Mouse (Mus musculus) liver, embryonic 11.5 days (tissue): ENCODE data around the gene Nav1. TPM values are rescaled to one million over a fixed set of nuclear protein-coding genes. Genes with fewer than 3 reads are reported as not detected.

ENCODE experiments used
- ATAC-seq: fragments of 200-750 bp; cut with Nextera tagmentation; replicated peaks from 2 replicates; pipeline ENCODE4 v1.8.0; 2017; ENCODE audit warnings: moderate number of reproducible peaks, mild to moderate bottlenecking, moderate TSS enrichment, moderate library complexity; ENCODE audit not compliant: low FRiP score
- DNase-seq: peaks from one replicate; pipeline ENCODE4 v3.0.0-alpha.2; 2017; ENCODE audit warnings: low spot score
- H3K27ac ChIP-seq: fragments of 300-500 bp; sonication (generic); 2 replicates; pipeline ENCODE4 v1.5.1; 2014; ENCODE audit warnings: mild to moderate bottlenecking, low read depth, low read length, control low read depth
- H3K27me3 ChIP-seq: fragments of 300-500 bp; sonication (generic); replicated peaks from 2 replicates; pipeline ENCODE4 v1.6.1; 2014; ENCODE audit warnings: low read length, mixed read lengths; ENCODE audit not compliant: control insufficient read depth, insufficient read depth
- H3K36me3 ChIP-seq: fragments of 300-500 bp; sonication (generic); 2 replicates; pipeline ENCODE4 v1.6.1; 2014; ENCODE audit warnings: mild to moderate bottlenecking, low read length, moderate library complexity, mixed read lengths; ENCODE audit not compliant: control insufficient read depth, insufficient read depth
- H3K4me1 ChIP-seq: fragments of 300-500 bp; sonication (generic); replicated peaks from 2 replicates; pipeline ENCODE4 v1.6.1; 2014; ENCODE audit warnings: low read length, mixed read lengths; ENCODE audit not compliant: control insufficient read depth, insufficient read depth
- H3K4me2 ChIP-seq: fragments of 300-500 bp; sonication (generic); 2 replicates; pipeline ENCODE4 v1.6.1; 2014; ENCODE audit warnings: mild to moderate bottlenecking, control low read depth, moderate library complexity
- H3K4me3 ChIP-seq: fragments of 300-500 bp; sonication (generic); 2 replicates; pipeline ENCODE4 v1.5.1; 2014; ENCODE audit warnings: low read depth, low read length, control low read depth
- H3K9ac ChIP-seq: fragments of 300-500 bp; sonication (generic); 2 replicates; pipeline ENCODE4 v1.6.1; 2014; ENCODE audit warnings: low read depth, low read length, control low read depth
- H3K9me3 ChIP-seq: fragments of 300-500 bp; sonication (generic); 2 replicates; pipeline ENCODE4 v1.6.1; 2016; ENCODE audit warnings: low read length, inconsistent platforms, mixed read lengths; ENCODE audit not compliant: control insufficient read depth
- WGBS: fragments of 180-500 bp; shearing (Covaris S2); extraction: QIAGEN DNeasy Blood & Tissue Kit; methylation state at CpG from one replicate; pipeline ENCODE4 v1.1.7; 2014; 5-methylcytosine and 5-hydroxymethylcytosine counted together
- polyA plus RNA-seq: library from polyadenylated mRNA; unstranded; fragments of >200 nt; fragmentation: Nextera tagmentation; extraction: Ambion mirVana; gene quantifications from 2 replicates; pipeline ENCODE4 v1.2.1, GENCODE M21; 2014

Nav1 gene
- polyA plus RNA-seq, 1 experiment from 2014 or later: 8.9 TPM

DNA sequence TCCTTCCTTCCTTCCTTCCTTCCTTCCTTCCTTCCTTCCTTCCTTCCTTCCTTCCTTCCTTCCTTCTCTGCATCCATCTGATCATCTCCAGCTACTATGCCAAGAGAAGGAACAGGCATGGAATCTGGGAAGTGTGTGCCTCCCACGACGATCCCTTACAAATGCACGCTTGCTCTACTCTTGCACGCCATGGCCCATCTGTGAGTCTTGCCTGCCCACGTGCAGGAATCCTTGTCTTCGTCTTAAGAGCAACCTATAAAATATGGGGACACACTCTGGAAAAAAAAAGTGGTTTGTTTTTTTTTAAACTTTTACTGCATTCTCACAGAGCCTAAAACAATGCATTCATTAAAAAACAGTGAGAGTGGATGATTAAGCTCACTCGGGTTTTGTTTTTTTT is 40.5 kb downstream of the Nav1 start:
- H3K9me3 ChIP-seq: no peaks in the 10 kb centered on the region
- H3K36me3 ChIP-seq: no peaks in the 10 kb centered on the region
- no peak for ATAC-seq
- H3K27ac ChIP-seq: no peak overlapping the region
- H3K4me2 ChIP-seq: no peak overlapping the region
- no peak overlapping the region for H3K4me3 ChIP-seq
- no peaks in the 10 kb centered on the region for H3K27me3 ChIP-seq
- 80% methylated on average over 7 of the region's 7 CpGs for WGBS
- peaks cover 15% of the 10 kb centered on the region for H3K4me1 ChIP-seq
- DNase-seq: no peak
- H3K9ac ChIP-seq: no peak overlapping the region

DNA sequence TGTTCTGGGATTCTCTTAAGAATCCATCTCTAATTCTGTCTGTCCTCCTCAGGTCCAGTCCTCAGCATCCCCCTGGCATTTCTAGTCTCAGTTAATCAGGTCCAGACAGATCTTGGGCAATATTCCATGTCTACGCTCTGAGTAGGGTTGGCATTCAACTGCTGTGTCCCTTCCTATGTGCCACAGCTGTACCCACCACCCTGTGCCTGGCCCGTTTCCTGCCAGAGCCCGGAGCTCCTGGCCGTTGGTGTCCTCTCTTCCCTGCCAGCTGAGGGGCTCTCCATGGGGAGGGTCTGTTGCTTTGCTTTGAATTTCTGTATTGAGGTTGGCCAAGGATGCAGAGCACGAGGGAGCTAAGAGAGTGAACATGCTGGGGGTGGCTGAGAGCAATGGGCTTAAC is 41.3 kb downstream of the Nav1 start:
- DNase-seq: no peak
- ATAC-seq: no peak
- Histone ChIP-seq H3K9ac (no peak overlapping the region), H3K9me3 (no peaks in the 10 kb centered on the region), H3K27me3 (no peaks in the 10 kb centered on the region), H3K36me3 (no peaks in the 10 kb centered on the region), H3K4me2 (no peak overlapping the region), H3K4me3 (no peak overlapping the region), H3K4me1 (peaks cover 17% of the 10 kb centered on the region), H3K27ac (no peak overlapping the region)
- WGBS: 80% methylated on average over 5 of the region's 5 CpGs

DNA sequence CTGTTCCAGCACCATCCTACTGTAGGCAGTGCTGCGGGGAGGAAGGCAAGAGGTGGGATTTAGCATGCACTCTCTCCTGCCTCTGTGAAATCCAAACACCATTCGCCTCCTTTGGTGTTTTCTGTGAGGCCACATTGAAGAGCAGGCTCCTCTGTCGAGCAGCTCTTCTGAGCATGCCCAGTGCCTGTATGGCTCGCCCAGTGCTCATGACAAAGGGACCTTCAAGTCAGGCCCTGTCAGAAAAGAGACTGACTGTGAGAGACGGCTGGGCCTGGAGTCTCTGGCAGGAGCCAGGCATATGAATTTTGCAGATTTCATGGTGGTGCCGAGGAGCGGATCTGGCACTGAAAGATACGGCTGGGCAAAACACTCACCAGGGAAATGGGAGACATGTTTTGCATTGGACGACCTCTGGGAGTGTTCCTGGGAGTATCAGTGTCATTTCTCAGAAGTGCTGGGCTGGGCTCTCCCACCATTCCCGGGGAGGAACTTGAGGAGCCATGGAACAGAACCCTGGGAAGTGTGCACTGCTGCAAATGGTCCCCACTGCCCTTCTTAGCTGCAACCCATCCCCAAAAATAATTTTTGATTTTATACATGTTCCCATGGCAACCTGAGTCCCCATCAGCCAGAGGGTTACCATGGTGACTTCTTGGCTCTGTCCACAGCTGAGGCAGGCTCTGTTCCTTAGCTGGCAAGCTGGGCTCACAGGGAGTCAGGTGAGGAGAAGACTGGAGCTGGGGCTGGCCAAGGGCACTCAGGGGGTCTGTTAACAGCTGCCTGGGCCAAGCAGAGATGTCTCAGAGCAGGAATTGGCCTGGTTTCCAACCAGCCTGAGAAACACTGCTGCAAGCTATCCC is 42.2 kb downstream of the Nav1 start:
- no peaks in the 10 kb centered on the region for H3K27me3 ChIP-seq
- H3K4me3 ChIP-seq: no peak overlapping the region
- no peak overlapping the region for H3K27ac ChIP-seq
- no peaks in the 10 kb centered on the region for H3K36me3 ChIP-seq
- H3K9me3 ChIP-seq: no peaks in the 10 kb centered on the region
- H3K4me2 ChIP-seq: no peak overlapping the region
- WGBS: 67% methylated on average over 10 of the region's 10 CpGs
- H3K9ac ChIP-seq: no peak overlapping the region
- H3K4me1 ChIP-seq: peaks cover 17% of the 10 kb centered on the region
- DNase-seq (no peak), ATAC-seq (no peak)

DNA sequence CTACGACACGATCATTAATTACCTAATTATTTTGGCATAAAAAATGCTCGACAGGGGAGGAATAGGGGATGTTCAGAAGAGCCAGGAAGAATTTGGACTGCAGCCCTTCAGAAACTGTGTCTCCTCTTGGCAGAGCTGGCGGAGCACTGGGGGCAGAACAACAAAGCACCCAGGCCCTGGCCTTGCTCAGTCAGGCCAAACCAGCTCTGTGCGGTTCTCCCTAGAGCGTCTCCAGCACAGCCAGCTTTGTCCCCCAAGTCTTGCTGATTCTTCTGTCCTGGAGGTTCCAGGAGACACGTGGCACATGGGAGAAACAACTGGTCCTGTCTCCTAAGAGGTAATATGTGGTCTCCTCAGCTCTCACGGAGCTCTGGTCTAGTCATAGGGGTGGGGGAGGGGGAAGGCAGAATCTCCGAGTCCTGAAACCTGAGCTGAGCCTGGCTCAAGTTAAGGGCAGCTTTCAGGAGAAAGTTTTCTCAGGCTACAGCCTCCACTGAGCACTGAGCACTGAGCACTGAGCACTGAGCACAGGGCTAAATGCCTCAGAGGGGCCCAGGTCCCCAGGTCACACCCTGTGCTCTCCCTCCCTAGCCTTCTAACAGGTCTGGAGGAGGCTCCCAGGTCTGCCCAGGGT is 43.2 kb downstream of the Nav1 start:
- Histone ChIP-seq H3K9ac (no peak overlapping the region), H3K4me2 (no peak overlapping the region), H3K9me3 (no peaks in the 10 kb centered on the region), H3K27ac (peak overlapping the region; percentile 43; the same call in 1 of the 2 replicates), H3K36me3 (no peaks in the 10 kb centered on the region), H3K27me3 (no peaks in the 10 kb centered on the region), H3K4me3 (no peak overlapping the region), H3K4me1 (peaks cover 17% of the 10 kb centered on the region)
- ATAC-seq: no peak
- DNase-seq: no peak
- WGBS: 53% methylated on average over 9 of the region's 9 CpGs

DNA sequence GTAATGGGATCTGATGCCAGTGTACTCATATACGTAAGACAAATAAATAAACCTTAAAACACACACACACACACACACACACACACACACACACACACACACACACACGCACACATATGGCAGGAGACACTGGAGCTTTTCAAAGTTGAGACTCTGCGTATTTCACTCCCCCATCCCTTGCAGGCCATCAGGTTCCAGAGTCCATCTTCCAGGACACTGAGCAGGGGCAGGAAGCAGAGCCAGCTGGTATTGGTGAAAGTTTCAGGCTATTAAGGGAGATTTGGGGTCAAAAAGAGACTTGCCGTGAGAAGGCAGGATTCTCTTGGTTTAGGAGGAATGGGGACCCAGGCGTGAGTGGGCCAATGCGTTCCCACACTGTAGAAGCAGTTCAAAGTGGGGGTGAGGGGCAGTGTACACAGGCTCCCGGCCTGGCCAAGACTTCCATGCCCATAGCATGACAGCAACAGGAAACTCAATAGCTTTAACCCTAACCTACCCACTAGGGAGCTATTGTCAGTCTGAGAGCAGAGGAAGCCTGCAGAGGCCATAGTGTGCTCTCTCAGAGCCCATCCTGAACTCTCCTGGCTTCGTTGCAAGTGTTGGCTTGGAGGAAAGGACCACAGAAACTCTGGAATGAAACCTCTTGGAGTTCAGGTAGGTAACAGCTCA is 44.0 kb downstream of the Nav1 start:
- WGBS: 62% methylated on average over 8 of the region's 8 CpGs
- peaks cover 17% of the 10 kb centered on the region for H3K4me1 ChIP-seq

DNA sequence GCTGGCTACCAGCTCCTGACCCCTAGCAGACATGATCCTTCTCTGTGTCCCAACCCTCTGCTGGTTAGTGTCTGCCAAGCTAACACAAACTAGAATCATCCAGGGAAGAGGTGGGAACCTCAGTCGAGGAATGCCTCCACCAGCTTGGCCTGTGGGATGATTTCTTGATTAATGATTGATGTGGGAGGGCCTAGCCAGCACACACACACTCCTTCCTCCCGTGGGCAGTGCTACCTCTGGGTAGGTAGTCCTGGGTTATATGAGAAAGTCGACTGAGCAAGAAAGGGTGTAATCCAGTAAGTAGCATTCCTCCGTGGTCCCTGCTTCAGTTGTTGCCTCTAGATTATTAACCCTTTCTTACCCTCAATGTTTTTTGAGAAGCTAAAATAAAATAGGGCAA is 45.0 kb downstream of the Nav1 start:
- H3K27ac ChIP-seq: no peak overlapping the region

More for the DNA sequence above, 44.0 kb downstream of the Nav1 start:
- Histone ChIP-seq H3K36me3 (no peaks in the 10 kb centered on the region), H3K27ac (no peak overlapping the region), H3K9ac (no peak overlapping the region), H3K4me3 (no peak overlapping the region), H3K4me2 (no peak overlapping the region), H3K27me3 (no peaks in the 10 kb centered on the region), H3K9me3 (no peaks in the 10 kb centered on the region)
- no peak for DNase-seq
- ATAC-seq: no peak

DNA sequence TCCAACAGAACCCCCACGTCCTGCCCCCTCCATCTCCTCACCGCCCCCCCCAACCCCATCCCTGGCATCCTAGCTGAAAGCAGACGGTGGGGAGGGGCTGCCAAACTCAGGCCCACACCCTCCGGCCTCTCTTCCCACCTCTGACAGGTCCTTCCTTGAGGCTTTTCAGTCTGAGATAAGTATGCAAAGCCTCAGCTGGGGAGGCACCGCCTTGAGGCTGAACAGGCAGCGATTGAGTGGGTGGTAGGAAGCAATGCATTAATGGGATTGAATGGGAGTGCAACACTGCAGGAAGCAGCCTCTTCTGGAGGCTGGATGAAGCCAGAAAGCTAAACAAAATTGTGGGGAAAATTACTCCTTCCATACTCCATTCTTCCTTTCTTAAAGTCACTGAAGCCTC is 45.8 kb downstream of the Nav1 start:
- DNase-seq (no peak), ATAC-seq (no peak)
- Histone ChIP-seq H3K4me1 (peaks cover 17% of the 10 kb centered on the region), H3K9ac (no peak overlapping the region), H3K4me3 (no peak overlapping the region), H3K27me3 (no peaks in the 10 kb centered on the region), H3K27ac (no peak overlapping the region), H3K9me3 (no peaks in the 10 kb centered on the region), H3K36me3 (no peaks in the 10 kb centered on the region), H3K4me2 (no peak overlapping the region)
- WGBS: 34% methylated on average over 6 of the region's 6 CpGs

More for the DNA sequence above, 45.0 kb downstream of the Nav1 start:
- Histone ChIP-seq H3K4me1 (peaks cover 17% of the 10 kb centered on the region), H3K9me3 (no peaks in the 10 kb centered on the region), H3K4me2 (no peak overlapping the region), H3K27me3 (no peaks in the 10 kb centered on the region), H3K9ac (no peak overlapping the region), H3K4me3 (no peak overlapping the region), H3K36me3 (no peaks in the 10 kb centered on the region)
- DNase-seq (no peak), ATAC-seq (no peak)
- WGBS: 26% methylated on average over 4 of the region's 4 CpGs

DNA sequence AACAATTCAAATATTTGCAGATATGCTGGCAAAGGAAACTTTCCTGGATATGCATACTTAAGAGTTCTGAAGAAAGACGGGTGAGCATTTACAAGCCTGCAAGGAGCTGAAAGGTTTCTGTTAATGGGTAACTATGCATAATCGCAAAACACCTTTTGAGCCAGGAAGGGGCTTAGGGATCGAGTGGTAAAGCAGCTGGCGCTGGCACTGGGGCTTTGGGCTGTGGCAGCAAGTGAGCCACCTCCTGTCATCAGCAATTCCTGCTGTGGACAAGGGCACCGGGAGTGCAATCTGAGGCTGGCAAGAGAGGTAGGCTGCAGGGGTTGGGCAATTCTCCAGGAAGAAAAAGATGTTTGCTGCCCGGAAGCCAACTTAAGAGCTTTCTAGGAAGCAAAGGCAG is 49.1 kb downstream of the Nav1 start:
- WGBS: 57% methylated on average over 6 of the region's 6 CpGs
- Histone ChIP-seq H3K9ac (no peak overlapping the region), H3K27me3 (no peaks in the 10 kb centered on the region), H3K4me3 (no peak overlapping the region), H3K27ac (no peak overlapping the region), H3K4me1 (peaks cover 11% of the 10 kb centered on the region; the same call in 1 of the 2 replicates), H3K9me3 (no peaks in the 10 kb centered on the region), H3K4me2 (no peak overlapping the region), H3K36me3 (no peaks in the 10 kb centered on the region)
- DNase-seq (no peak), ATAC-seq (no peak)
